Mouse (Mus musculus) kidney, postnatal 36 days (tissue): ENCODE results near the gene Spop.

ENCODE experiments used
- DNase-seq, 2 experiments: peaks; one replicate each; pipeline ENCODE4 v3.0.0; 2021 to 2022; ENCODE audit warnings: mixed read lengths in 2 of 2

Gene Spop

DNA sequence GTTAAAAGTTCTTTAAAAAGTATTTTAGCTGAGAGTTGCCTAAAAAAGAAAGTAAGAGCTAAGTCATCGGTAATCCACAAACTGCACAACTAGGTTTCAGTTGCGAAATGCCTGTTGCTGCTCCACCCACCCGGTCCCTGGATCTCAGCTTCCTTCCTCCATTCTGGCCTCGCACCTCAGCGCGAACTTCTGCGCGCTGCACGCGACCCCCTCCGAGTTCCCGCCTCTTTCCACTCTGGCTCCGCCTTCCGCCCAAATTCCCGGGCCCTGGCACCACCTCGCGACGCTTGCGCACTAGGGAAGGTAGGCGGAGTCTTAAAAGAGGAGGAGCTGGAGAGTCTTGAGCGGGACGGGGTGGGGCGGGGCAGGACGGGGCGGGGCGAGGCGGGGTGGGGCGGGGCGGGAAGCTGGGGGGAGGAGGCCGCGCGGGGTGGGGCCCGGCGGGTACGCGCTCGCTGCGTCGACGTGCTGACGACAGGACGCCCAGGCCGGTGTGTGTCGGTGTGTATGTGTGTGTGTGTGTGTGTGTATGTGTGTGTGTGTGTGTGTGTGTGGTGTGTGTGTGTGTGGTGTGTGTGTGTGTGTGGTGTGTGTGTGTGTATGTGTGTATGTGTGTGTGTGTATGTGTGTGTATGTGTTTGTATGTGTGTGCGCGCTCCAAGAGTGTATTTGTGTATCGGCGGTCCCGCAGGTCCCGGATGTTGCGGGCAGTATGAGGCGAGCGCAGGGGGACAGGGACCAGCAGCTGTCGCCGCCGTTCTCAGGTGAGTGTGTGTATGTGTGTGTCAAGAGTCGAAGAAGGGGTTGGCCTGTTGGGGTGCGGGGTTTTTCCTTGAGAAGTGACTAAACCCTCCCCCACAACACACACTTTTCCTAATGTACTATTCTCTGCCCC is at the start of gene Spop:
Gene Spop (plus strand): TSS at position 440 of the 895 bp plus-strand sequence.
- DNase-seq: peak; percentile 93 to 96

GRCm38 (mm10) chr11:95364388-95364787 is 49.5 kb upstream of the Spop start:
- no peak for DNase-seq

- peak; percentile 90 to 95 for DNase-seq
Measured at GRCm38 (mm10) chr11:95365596-95365995, 48.3 kb upstream of the Spop start.

DNA sequence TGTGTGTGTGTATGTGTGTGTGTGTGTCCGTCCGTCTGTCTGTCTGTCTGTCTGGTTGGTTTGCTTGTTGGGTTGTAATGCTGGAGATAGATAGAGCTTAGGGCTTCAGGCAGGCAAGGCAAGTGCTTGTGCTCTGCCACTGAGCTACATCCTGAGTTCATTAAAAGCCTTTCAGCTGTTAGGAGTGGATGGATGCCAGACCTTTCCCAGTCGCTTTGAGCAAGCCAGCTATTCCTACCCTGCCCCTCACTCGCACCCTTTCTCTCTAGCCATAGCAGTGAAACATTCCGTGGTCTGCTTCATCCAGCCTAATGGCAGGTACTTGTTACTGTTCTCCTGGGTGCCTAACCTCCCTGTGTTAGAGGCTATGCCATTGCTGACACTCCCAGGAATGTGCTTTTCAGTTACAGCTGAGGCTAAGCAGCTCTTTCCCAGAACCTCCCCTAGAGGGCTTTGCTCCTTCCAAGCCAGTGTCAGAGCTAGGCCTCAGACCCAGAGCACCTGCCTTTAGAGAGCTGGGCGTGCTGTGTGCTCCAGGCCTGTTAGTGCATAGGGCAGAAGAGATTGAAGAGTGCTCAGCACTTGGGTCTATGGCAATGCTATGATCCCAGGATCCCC is 47.5 kb upstream of the Spop start:
- peak in 1 of 2 experiments; percentile 28 for DNase-seq

- no peak for DNase-seq
Measured at GRCm38 (mm10) chr11:95367011-95367735, 46.7 kb upstream of the Spop start.

DNA sequence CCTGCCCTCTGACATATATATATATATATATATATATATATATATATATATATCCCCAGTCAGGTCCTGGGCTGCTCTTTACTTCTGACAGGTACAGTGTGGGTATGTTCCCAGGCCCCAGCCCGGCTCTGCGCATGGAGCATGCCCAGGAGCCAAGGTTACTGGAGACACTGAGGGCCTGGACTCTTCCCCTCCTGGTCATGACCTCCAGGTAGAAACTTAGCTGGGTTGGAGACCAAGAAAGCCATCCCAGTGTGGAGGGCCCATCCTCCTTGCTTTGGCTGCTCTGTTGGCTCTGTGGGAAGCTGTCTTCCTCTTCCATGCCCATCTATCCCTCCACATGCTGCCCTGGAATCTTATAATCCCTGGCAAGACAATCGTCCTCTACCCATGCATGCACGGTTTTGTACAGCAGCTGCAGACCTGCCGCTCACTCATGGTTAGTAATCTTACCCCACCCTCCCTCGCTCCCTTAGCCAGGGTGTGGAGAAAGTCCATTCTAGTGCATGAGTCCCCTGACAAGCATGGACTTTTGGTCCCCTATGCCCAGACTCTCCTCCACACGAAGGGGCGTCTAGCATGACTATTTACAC is 45.6 kb upstream of the Spop start:
- no peak for DNase-seq

- peak in 1 of 2 experiments; percentile 28 for DNase-seq
Measured at GRCm38 (mm10) chr11:95368871-95369270, 45.0 kb upstream of the Spop start.

DNA sequence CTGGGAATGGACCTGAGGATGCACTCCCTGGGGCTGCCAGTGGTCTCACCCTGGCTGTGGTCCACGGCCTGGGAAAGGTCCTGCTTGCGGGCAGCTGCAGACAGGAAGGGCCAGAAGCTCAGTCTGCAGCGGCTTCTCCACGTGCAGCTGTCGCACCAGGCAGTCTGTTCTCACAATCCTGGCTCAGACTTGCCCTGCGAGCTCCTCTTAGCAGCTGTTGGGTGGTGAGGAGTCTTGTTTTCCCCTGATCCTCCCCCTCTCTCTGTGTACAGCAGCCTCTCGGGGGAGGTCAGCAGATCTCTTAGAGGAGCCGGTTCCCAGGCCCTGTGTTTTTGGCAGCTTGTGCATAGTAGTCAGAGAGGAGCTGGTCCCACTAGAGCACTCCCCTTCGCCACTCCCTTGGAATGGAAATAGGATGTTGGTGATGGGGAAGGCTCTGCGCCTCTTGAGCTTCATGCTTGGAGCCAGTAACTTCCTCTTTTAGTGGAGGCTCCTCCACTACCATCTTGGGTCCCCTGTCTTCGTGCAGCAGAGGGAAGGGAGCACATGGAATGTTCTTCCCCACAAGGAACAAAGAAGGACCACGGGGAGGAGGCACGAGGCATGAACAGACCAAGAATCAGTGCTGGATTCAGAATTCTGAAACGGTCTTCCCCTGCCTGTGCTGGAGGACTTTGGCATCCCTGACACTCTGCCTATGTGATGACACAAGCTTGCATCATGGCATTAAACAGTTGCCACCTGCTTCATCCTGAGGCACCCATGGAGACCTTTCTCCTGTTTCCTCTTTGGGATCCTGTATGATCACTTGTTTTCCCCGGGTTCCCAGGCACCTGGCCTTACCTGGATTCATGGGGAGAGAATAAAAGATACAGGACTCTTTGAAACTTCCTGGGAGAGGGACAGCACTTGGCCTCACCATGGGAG is 43.7 kb upstream of the Spop start:
- DNase-seq: peak; percentile 32 to 42

DNA sequence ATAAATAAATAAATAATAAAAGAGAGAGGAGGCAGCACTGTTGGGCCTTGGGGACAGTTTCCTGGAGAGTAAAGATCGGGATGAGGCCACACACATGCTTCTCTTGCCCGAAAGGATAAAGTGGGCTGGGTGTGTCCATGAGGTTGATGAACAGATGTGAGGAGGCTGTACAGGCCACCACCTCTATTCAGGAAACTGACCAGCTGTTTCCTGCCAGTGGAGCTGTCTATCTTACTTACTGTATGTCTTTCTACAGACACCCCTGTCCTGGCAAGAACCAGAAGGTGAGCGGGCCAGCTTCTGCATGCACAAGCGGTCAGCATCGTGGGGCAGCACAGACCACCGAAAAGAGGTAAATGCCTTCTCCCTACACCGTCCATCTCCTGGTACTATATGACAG is 42.7 kb upstream of the Spop start:
- DNase-seq: no peak

- DNase-seq: no peak
Measured at GRCm38 (mm10) chr11:95378926-95379325, 35.0 kb upstream of the Spop start.

DNA sequence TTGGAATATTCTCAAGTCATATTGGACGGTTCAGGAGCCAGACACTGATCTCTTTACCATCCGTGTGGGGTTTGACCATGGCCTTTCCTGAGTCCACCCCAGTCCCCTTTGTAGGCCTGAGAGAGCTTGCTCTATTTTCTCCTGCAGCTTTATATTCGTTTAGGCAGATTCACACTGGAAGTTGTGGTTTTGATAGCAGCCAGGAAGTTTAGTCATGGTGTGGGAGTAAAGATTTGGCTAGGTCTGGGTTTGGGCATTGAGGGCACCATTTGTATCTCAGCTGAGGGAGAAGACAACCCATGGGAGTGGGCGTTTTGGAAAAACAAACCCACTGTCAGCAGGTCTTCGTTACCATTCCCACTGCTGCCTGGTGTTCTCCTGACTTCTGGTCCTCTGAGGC is 34.3 kb upstream of the Spop start:
- DNase-seq: no peak

DNA sequence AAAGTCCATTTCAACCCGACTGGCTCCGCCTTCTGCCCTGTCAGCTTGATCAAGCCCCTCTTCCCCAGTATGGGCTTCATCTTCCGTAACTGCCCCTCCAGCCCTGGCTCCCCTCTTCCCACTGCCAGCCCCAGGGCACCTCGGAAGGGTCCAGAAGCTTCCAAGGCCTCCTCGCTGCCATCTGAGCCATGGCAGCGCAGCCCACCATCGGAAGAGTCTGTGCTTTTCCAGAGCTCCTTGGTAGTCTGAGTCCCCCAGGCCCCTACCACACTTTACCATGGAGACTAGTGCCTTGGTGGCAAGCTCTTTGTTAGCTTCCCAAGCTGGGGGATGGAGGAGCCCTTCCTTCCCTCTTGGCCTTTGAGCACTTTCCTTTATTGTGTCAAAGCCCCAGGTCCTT is 33.2 kb upstream of the Spop start:
- DNase-seq: no peak

DNA sequence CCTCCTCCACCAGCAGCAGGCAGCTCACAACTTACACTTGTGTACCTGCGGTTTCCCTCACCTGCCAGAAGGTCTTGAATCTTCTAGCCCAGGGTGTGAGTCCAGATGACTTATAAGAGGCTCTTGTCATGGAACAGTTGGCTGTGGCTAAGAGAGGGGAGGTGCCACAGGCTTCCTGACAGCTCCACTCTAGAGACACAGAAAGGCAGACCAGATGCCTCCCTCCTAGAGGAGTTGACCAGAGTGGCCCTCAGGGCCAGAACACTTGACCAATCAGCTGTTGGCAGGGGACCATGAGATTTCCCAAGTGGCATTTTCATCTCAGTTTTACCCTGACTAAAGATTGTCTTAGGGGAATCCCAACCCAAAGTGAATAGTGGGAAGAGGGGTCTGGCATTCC is 32.7 kb upstream of the Spop start:
- DNase-seq: no peak

DNA sequence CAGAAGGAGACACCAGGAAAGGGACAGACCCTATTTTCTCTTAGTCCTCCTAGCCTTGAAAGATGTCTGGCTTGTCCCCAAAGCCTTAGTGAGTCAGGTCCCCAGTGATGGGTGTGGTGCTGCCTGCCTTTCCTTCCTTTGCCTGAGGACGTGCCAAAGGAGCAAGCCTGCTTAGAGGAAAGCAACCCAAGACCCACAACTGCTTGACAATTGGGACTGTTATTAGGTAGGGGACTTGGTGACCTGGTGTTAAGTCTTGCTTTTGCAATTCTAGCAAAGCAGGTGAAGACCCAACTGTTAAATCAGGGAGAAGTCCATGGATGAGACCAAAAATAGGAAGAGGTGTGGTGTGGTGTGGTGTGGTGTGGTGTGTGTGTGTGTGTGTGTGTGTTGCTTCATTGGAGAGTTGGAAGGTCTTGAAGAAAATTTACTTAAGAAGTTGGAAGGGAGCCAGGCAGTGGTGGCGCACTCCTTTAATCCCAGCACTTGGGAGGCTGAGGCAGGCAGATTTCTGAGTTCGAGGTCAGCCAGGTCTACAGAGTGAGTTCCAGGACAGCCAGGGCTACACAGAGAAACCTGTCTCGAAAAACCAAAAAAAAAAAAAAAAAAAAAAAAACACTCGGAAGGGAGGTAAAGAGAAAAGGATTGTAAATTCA is 30.4 kb upstream of the Spop start:
- peak; percentile 31 to 63 for DNase-seq

GRCm38 (mm10) chr11:95384004-95384318 is 29.9 kb upstream of the Spop start:
- DNase-seq: no peak

DNA sequence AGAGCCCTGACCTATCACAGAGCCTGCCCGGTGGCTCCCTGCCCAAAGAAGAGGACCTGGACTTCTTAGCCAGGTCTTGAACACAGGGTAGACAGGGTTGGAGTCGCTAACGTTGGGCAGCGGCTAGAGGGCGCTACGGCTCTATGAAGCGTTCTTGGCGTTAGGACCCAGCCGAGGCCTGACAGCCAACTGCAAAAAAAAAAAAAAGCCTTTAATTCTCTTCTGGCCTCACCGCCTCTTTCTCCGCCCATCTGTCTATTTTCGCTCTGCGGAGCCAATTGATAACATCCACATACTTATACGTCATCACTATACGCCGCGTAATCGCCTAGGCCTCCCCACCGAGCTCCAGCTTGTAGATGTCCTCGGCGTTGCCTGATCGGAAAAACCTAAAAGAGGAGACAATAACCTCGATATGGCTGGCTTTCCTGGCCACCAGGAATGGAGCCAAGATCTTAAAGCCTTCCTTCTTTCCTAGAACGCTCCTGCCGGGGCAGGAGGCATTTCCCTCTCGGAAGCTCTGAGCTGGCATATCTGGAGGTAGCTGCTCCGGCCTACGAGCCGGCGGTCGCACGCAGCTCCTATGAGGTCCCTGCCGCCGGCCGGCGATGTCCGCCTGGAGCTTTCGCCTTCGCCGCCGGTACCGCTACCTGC is 29.4 kb upstream of the Spop start, which contains the start of gene Slc35b1:
Gene Slc35b1 (plus strand): TSS at position 374 of the 654 bp plus-strand sequence.
- peak; percentile 95 to 99 for DNase-seq

DNA sequence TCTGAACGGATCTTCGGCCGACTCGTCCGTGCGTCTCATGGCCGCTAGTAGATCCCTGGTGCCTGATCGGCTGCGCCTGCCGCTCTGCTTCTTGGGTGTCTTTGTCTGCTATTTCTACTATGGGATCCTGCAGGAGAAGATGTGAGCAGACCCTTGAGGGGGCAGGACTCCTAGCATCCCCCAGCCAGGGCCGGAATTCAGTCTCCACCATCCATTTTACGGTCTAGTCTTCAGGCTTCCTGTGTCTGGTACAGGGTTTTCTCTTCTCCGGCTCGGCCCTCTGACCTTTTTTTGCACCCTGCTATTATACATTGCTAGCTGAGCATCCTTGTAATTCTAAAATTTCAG is 28.9 kb upstream of the Spop start:
- no peak for DNase-seq

DNA sequence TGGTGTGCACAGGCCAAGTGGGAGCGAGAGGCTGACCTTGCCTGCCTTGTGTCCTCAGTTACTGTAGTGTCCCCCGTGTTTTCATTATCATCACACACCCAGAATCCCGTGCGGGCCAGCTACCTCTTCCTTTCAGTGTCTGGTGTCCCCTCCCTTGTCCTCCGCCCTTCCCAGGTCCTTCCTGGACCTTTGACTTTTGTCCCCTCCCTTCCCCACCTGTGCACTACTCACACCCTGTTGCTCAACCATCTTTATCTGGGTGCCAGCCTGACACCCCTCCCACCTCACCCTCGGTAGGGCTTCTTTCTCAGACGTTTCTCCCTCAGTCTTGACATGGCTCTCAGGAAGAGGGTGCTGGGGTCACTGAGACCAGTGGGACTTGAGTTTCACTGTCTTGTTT is 26.5 kb upstream of the Spop start:
- no peak for DNase-seq

- peak; percentile 53 to 66 for DNase-seq
Measured at GRCm38 (mm10) chr11:95389006-95389405, 24.9 kb upstream of the Spop start.

GRCm38 (mm10) chr11:95390420-95390819 is 23.5 kb upstream of the Spop start:
- no peak for DNase-seq

DNA sequence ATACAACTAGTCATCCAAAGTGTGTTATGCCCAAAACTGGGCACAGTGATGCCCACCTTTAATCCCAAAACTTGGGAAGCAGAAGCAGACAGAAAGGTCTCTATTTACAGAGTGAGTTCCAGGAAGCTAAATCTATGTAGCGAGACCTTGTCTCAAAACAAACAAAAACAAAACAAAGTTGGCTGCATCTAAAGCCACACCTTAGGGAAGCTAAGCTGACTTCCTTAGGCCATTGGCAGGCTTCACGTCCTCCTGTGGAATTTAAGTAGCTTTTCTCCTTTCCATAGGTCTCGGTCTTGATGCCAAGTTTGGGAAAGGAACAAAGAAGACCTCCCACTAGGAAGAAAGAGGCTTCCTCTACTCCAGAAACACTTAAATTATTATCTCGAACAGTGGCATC is 22.7 kb upstream of the Spop start:
- DNase-seq: no peak
